Mouse (Mus musculus) heart, embryonic 12.5 days (tissue): ENCODE measurements at regions not wholly inside any gene's neighbourhood (a gene's known extent, or its start where the extent isn't known, plus 50 kb on each side); places are given as distances from the start of the nearest gene placed in this dataset.

ENCODE experiments used
- ATAC-seq: fragments of 200-750 bp; cut with Nextera tagmentation; 2 replicates; pipeline ENCODE4 v1.8.0; 2017; ENCODE audit warnings: moderate TSS enrichment, moderate library complexity; ENCODE audit not compliant: insufficient number of reproducible peaks, low FRiP score
- H3K27ac ChIP-seq: fragments of 300-500 bp; sonication (generic); 2 replicates; pipeline ENCODE4 v1.5.1; 2016; ENCODE audit warnings: mild to moderate bottlenecking, moderate library complexity; ENCODE audit not compliant: poor library complexity, severe bottlenecking
- H3K27me3 ChIP-seq: fragments of 300-500 bp; sonication (generic); replicated peaks from 2 replicates; pipeline ENCODE4 v1.6.1; 2016; ENCODE audit warnings: mild to moderate bottlenecking, moderate library complexity
- H3K36me3 ChIP-seq: fragments of 300-500 bp; sonication (generic); 2 replicates; pipeline ENCODE4 v1.6.1; 2016; ENCODE audit warnings: mild to moderate bottlenecking, moderate library complexity
- H3K4me1 ChIP-seq: fragments of 300-500 bp; sonication (generic); replicated peaks from 2 replicates; pipeline ENCODE4 v1.6.1; 2016; ENCODE audit warnings: mild to moderate bottlenecking
- H3K4me2 ChIP-seq: fragments of 300-500 bp; sonication (generic); 2 replicates; pipeline ENCODE4 v1.6.1; 2016; ENCODE audit warnings: mild to moderate bottlenecking, moderate library complexity
- H3K4me3 ChIP-seq: fragments of 300-500 bp; sonication (generic); 2 replicates; pipeline ENCODE4 v1.5.1; 2016; ENCODE audit warnings: mild to moderate bottlenecking
- H3K9ac ChIP-seq: fragments of 300-500 bp; sonication (generic); 2 replicates; pipeline ENCODE4 v1.6.1; 2016; ENCODE audit warnings: mild to moderate bottlenecking, moderate library complexity
- H3K9me3 ChIP-seq: fragments of 300-500 bp; sonication (generic); replicated peaks from 2 replicates; pipeline ENCODE4 v1.6.1; 2016; ENCODE audit warnings: mild to moderate bottlenecking, moderate library complexity
- WGBS: fragments of 180-500 bp; shearing (Covaris S2); methylation state at CpG from one replicate; pipeline ENCODE4 v1.1.7; 2016; 5-methylcytosine and 5-hydroxymethylcytosine counted together

GRCm38 (mm10) chr17:87514366-87515126 lies 67.8 kb upstream of the Calm2 start:
- Histone ChIP-seq H3K4me2 (no peak overlapping the region), H3K9ac (no peak overlapping the region), H3K27me3 (no peaks in the 10 kb centered on the region), H3K9me3 (no peaks in the 10 kb centered on the region), H3K4me1 (peaks cover 45% of the 10 kb centered on the region), H3K27ac (peak overlapping the region; percentile 36), H3K4me3 (no peak overlapping the region), H3K36me3 (no peaks in the 10 kb centered on the region)
- ATAC-seq: no peak; the same call in 1 of the 2 replicates
- 37% methylated on average over 6 of the region's 6 CpGs for WGBS

- Histone ChIP-seq H3K4me3 (peak overlapping the region; percentile 16; the same call in 1 of the 2 replicates), H3K27ac (peak overlapping the region; percentile 31), H3K4me2 (peak overlapping the region; percentile 53), H3K9me3 (no peaks in the 10 kb centered on the region), H3K27me3 (no peaks in the 10 kb centered on the region), H3K9ac (0 out of 2 replicates have a peak overlapping the region, but pooled peaks have one; percentile 38), H3K36me3 (no peaks in the 10 kb centered on the region), H3K4me1 (peaks cover 51% of the 10 kb centered on the region)
- 16% methylated on average over 9 of the region's 9 CpGs for WGBS
- ATAC-seq: peak; percentile 58
These were observed 70.5 kb upstream of the Calm2 start for GRCm38 (mm10) chr17:87517258-87517657.

GRCm38 (mm10) chr17:87519454-87519853 lies 72.7 kb upstream of the Calm2 start:
- peaks cover 47% of the 10 kb centered on the region for H3K4me1 ChIP-seq
- WGBS: 85% methylated on average over 9 of the region's 9 CpGs
- H3K9me3 ChIP-seq: no peaks in the 10 kb centered on the region
- no peak overlapping the region for H3K9ac ChIP-seq
- no peak overlapping the region for H3K4me2 ChIP-seq
- H3K27ac ChIP-seq: no peak overlapping the region
- H3K4me3 ChIP-seq: no peak overlapping the region
- no peaks in the 10 kb centered on the region for H3K36me3 ChIP-seq
- H3K27me3 ChIP-seq: no peaks in the 10 kb centered on the region
- ATAC-seq: no peak

- Histone ChIP-seq H3K27me3 (no peaks in the 10 kb centered on the region), H3K4me2 (no peak overlapping the region), H3K36me3 (no peaks in the 10 kb centered on the region), H3K9ac (no peak overlapping the region), H3K4me3 (no peak overlapping the region), H3K27ac (no peak overlapping the region), H3K4me1 (peaks cover 43% of the 10 kb centered on the region), H3K9me3 (no peaks in the 10 kb centered on the region)
- WGBS: 80% methylated on average over 5 of the region's 5 CpGs
- ATAC-seq: no peak
These were observed 74.1 kb upstream of the Calm2 start for GRCm38 (mm10) chr17:87520841-87521240.

GRCm38 (mm10) chr17:87521622-87522151 lies 75.0 kb upstream of the Calm2 start:
- Histone ChIP-seq H3K27me3 (no peaks in the 10 kb centered on the region), H3K4me1 (peaks cover 38% of the 10 kb centered on the region), H3K27ac (peak overlapping the region; percentile 74; the same call in 1 of the 2 replicates), H3K4me2 (peak overlapping the region; percentile 37; the same call in 1 of the 2 replicates), H3K4me3 (no peak overlapping the region), H3K36me3 (no peaks in the 10 kb centered on the region), H3K9ac (0 out of 2 replicates have a peak overlapping the region, but pooled peaks have one; percentile 26), H3K9me3 (no peaks in the 10 kb centered on the region)
- no peak for ATAC-seq
- WGBS: 20% methylated on average over 10 of the region's 10 CpGs

- peak overlapping the region; percentile 37 for H3K4me2 ChIP-seq
- peak overlapping the region; percentile 74 for H3K27ac ChIP-seq
- H3K4me1 ChIP-seq: peaks cover 29% of the 10 kb centered on the region
- H3K9ac ChIP-seq: peak overlapping the region; percentile 26; the same call in 1 of the 2 replicates
- H3K9me3 ChIP-seq: no peaks in the 10 kb centered on the region
- H3K4me3 ChIP-seq: no peak overlapping the region
- WGBS: 6% methylated on average over 8 of the region's 8 CpGs
- ATAC-seq: peak; percentile 79
- no peaks in the 10 kb centered on the region for H3K27me3 ChIP-seq
- H3K36me3 ChIP-seq: no peaks in the 10 kb centered on the region
These were observed 75.9 kb upstream of the Calm2 start for GRCm38 (mm10) chr17:87522500-87523091.

GRCm38 (mm10) chr17:87523643-87524042 lies 76.9 kb upstream of the Calm2 start:
- no peak overlapping the region for H3K4me3 ChIP-seq
- peaks cover 27% of the 10 kb centered on the region for H3K4me1 ChIP-seq
- no peaks in the 10 kb centered on the region for H3K36me3 ChIP-seq
- no peaks in the 10 kb centered on the region for H3K27me3 ChIP-seq
- H3K9ac ChIP-seq: no peak overlapping the region
- no peaks in the 10 kb centered on the region for H3K9me3 ChIP-seq
- 0 out of 2 replicates have a peak overlapping the region, but pooled peaks have one; percentile 74 for H3K27ac ChIP-seq
- WGBS: 38% methylated on average over 7 of the region's 10 CpGs
- no peak overlapping the region for H3K4me2 ChIP-seq
- ATAC-seq: no peak

- Histone ChIP-seq H3K4me3 (no peak overlapping the region), H3K27me3 (no peaks in the 10 kb centered on the region), H3K27ac (no peak overlapping the region), H3K4me2 (no peak overlapping the region), H3K4me1 (peaks cover 41% of the 10 kb centered on the region), H3K9ac (no peak overlapping the region), H3K36me3 (no peaks in the 10 kb centered on the region), H3K9me3 (no peaks in the 10 kb centered on the region)
- ATAC-seq: no peak
- 92% methylated on average over 7 of the region's 7 CpGs for WGBS
These were observed 80.4 kb upstream of the Calm2 start for GRCm38 (mm10) chr17:87527174-87527573.

GRCm38 (mm10) chr17:87530162-87530817 lies 83.6 kb upstream of the Calm2 start:
- no peaks in the 10 kb centered on the region for H3K36me3 ChIP-seq
- 13% methylated on average over 29 of the region's 29 CpGs for WGBS
- H3K4me3 ChIP-seq: peak overlapping the region; percentile 47
- H3K9ac ChIP-seq: peak overlapping the region; percentile 32; the same call in 1 of the 2 replicates
- H3K4me1 ChIP-seq: peaks cover 30% of the 10 kb centered on the region
- no peaks in the 10 kb centered on the region for H3K27me3 ChIP-seq
- ATAC-seq: peak; percentile 75
- H3K4me2 ChIP-seq: peak overlapping the region; percentile 71
- no peaks in the 10 kb centered on the region for H3K9me3 ChIP-seq
- peak overlapping the region; percentile 79 for H3K27ac ChIP-seq

GRCm38 (mm10) chr17:87530818-87531410 lies 84.2 kb upstream of the Calm2 start:
- Histone ChIP-seq H3K9ac (peak overlapping the region; percentile 32; the same call in 1 of the 2 replicates), H3K27me3 (no peaks in the 10 kb centered on the region), H3K36me3 (no peaks in the 10 kb centered on the region), H3K27ac (peak overlapping the region; percentile 79), H3K4me2 (peak overlapping the region; percentile 71), H3K4me3 (peak overlapping the region; percentile 47), H3K9me3 (no peaks in the 10 kb centered on the region), H3K4me1 (peaks cover 30% of the 10 kb centered on the region)
- peak; percentile 24; the same call in 1 of the 2 replicates for ATAC-seq
- 2% methylated on average over 17 of the region's 17 CpGs for WGBS
